Mouse (Mus musculus): ENCODE results near the gene Scin.
A peak's percentile ranks its signal among the peaks of the same experiment; 100 is the strongest.

Gene Scin

GRCm38 (mm10) chr12:40027444-40027843 lies 106.6 kb downstream of the Scin start:
- DNase-seq (ENCODE audit: low spot score) = no peak

- DNase-seq (ENCODE audit: low spot score) = no peak
Measured at GRCm38 (mm10) chr12:40023918-40024317, 110.1 kb downstream of the Scin start.

- DNase-seq (ENCODE audit: low spot score) = no peak
Measured at GRCm38 (mm10) chr12:40023014-40023642, 110.9 kb downstream of the Scin start.

- no peak for DNase-seq (ENCODE audit: low spot score)
Measured at GRCm38 (mm10) chr12:40022344-40022743, 111.7 kb downstream of the Scin start.

GRCm38 (mm10) chr12:40017955-40018505 lies 116.0 kb downstream of the Scin start:
- no peak for DNase-seq (ENCODE audit: low spot score)

- peak; percentile 52 for DNase-seq (ENCODE audit: low spot score)
Measured at GRCm38 (mm10) chr12:40016648-40017460, 117.2 kb downstream of the Scin start.

- DNase-seq (ENCODE audit: low spot score) = no peak
Measured at GRCm38 (mm10) chr12:40016068-40016467, 118.0 kb downstream of the Scin start.

GRCm38 (mm10) chr12:40009866-40010265 lies 124.2 kb downstream of the Scin start:
- no peak for DNase-seq (ENCODE audit: low spot score)

All from embryo, embryonic 10.5 days (tissue).